Mouse (Mus musculus) midbrain, postnatal 0 days (tissue): ENCODE data around the gene Klhl8. TPM values are rescaled to one million over a fixed set of nuclear protein-coding genes. Genes with fewer than 3 reads are reported as not detected.

Experiments
- ATAC-seq: fragments of 200-750 bp; cut with Nextera tagmentation; 2 replicates; pipeline ENCODE4 v1.8.0; 2017; ENCODE audit warnings: moderate number of reproducible peaks, mild to moderate bottlenecking, moderate TSS enrichment, moderate library complexity; ENCODE audit not compliant: low FRiP score
- DNase-seq: peaks from one replicate; pipeline ENCODE4 v3.0.0-alpha.2; 2015; ENCODE audit warnings: low spot score
- H3K27ac ChIP-seq: fragments of 300-500 bp; sonication (generic); 2 replicates; pipeline ENCODE4 v1.5.1; 2014; ENCODE audit warnings: low read depth, mild to moderate bottlenecking, low read length, mixed read lengths
- H3K27me3 ChIP-seq: fragments of 300-500 bp; sonication (generic); 2 replicates; pipeline ENCODE4 v1.6.1; 2014; ENCODE audit warnings: low read length, control low read depth, mixed read lengths; ENCODE audit not compliant: insufficient read depth
- H3K36me3 ChIP-seq: fragments of 300-500 bp; sonication (generic); 2 replicates; pipeline ENCODE4 v1.6.1; 2014; ENCODE audit warnings: low read length, control low read depth, mixed read lengths; ENCODE audit not compliant: insufficient read depth
- H3K4me1 ChIP-seq: fragments of 300-500 bp; sonication (generic); 2 replicates; pipeline ENCODE4 v1.6.1; 2014; ENCODE audit warnings: mild to moderate bottlenecking, control low read depth, antibody characterized with exemption, low read length, mixed read lengths; ENCODE audit not compliant: insufficient read depth
- H3K4me2 ChIP-seq: fragments of 300-500 bp; sonication (generic); 2 replicates; pipeline ENCODE4 v1.6.1; 2014; ENCODE audit warnings: low read depth, mild to moderate bottlenecking, low read length, mixed read lengths; ENCODE audit not compliant: poor library complexity, severe bottlenecking
- H3K4me3 ChIP-seq: fragments of 300-500 bp; sonication (generic); 2 replicates; pipeline ENCODE4 v1.5.1; 2014; ENCODE audit warnings: low read depth, mild to moderate bottlenecking, low read length, moderate library complexity
- H3K9ac ChIP-seq: fragments of 300-500 bp; sonication (generic); replicated peaks from 2 replicates; pipeline ENCODE4 v1.6.1; 2014; ENCODE audit warnings: mild to moderate bottlenecking, low read length, moderate library complexity, mixed read lengths; ENCODE audit not compliant: poor library complexity, severe bottlenecking
- H3K9me3 ChIP-seq: fragments of 300-500 bp; sonication (generic); 2 replicates; pipeline ENCODE4 v1.6.1; 2016; ENCODE audit warnings: low read length, control low read depth
- CTCF ChIP-seq: IDR thresholded peaks from 2 replicates; pipeline ENCODE4 v1.5.1; 2016; ENCODE audit warnings: antibody characterized with exemption, mild to moderate bottlenecking
- WGBS: fragments of 180-500 bp; shearing (Covaris S2); extraction: QIAGEN DNeasy Blood & Tissue Kit; methylation state at CpG from one replicate; pipeline ENCODE4 v1.1.7; 2014; 5-methylcytosine and 5-hydroxymethylcytosine counted together
- polyA plus RNA-seq: library from polyadenylated mRNA; unstranded; fragments of >200 nt; fragmentation: Nextera tagmentation; extraction: Ambion mirVana; gene quantifications from 2 replicates; pipeline ENCODE4 v1.2.1, GENCODE M21; 2015
- total RNA-seq: library from RNA; depleted of rRNA; stranded (reverse); fragments of >200 nt; gene quantifications from 2 replicates; pipeline ENCODE4 v1.2.3, GENCODE M21; 2014

The Klhl8 gene
- total and polyA plus RNA-seq, 2 experiments from 2014 or later = 39.5 to 44.6 TPM

- no peak overlapping the region for H3K27ac ChIP-seq
- H3K4me2 ChIP-seq = no peak overlapping the region
- H3K36me3 ChIP-seq = no peaks in the 10 kb centered on the region
- ATAC-seq = no peak
- 73% methylated on average over 3 of the region's 3 CpGs for WGBS
- no peak overlapping the region for H3K9ac ChIP-seq
- no peak for DNase-seq
- H3K4me1 ChIP-seq = no peaks in the 10 kb centered on the region
- H3K4me3 ChIP-seq = no peak overlapping the region
- no peaks in the 10 kb centered on the region for H3K9me3 ChIP-seq
- H3K27me3 ChIP-seq = no peaks in the 10 kb centered on the region
- no peak for TF ChIP-seq CTCF
Observed at GRCm38 (mm10) chr5:103918233-103918632, 7.2 kb upstream of the Klhl8 start.

GRCm38 (mm10) chr5:103917357-103917895, 6.4 kb upstream of the Klhl8 start:
- Histone ChIP-seq H3K27me3 (no peaks in the 10 kb centered on the region), H3K4me3 (no peak overlapping the region), H3K4me1 (no peaks in the 10 kb centered on the region), H3K9me3 (no peaks in the 10 kb centered on the region), H3K9ac (no peak overlapping the region), H3K36me3 (no peaks in the 10 kb centered on the region), H3K27ac (no peak overlapping the region), H3K4me2 (no peak overlapping the region)
- peak; percentile 52 for TF ChIP-seq CTCF
- DNase-seq (peak; percentile 18), ATAC-seq (no peak)
- WGBS = 43% methylated on average over 8 of the region's 8 CpGs

GRCm38 (mm10) chr5:103916595-103917356, 5.7 kb upstream of the Klhl8 start:
- ATAC-seq = no peak

GRCm38 (mm10) chr5:103914335-103915226, 3.5 kb upstream of the Klhl8 start:
- DNase-seq (no peak), ATAC-seq (no peak)
- WGBS = 78% methylated on average over 11 of the region's 11 CpGs

More at GRCm38 (mm10) chr5:103916595-103917356, 5.7 kb upstream of the Klhl8 start:
- Histone ChIP-seq H3K27ac (no peak overlapping the region), H3K4me2 (no peak overlapping the region), H3K36me3 (no peaks in the 10 kb centered on the region), H3K4me3 (no peak overlapping the region), H3K4me1 (no peaks in the 10 kb centered on the region), H3K9ac (no peak overlapping the region), H3K9me3 (no peaks in the 10 kb centered on the region), H3K27me3 (no peaks in the 10 kb centered on the region)
- no peak for DNase-seq
- WGBS = 57% methylated on average over 12 of the region's 12 CpGs
- no peak for TF ChIP-seq CTCF

GRCm38 (mm10) chr5:103913150-103913549, 2.1 kb upstream of the Klhl8 start:
- H3K4me2 ChIP-seq = no peak overlapping the region
- ATAC-seq (no peak), DNase-seq (no peak)
- no peaks in the 10 kb centered on the region for H3K36me3 ChIP-seq
- TF ChIP-seq CTCF = no peak
- no peak overlapping the region for H3K27ac ChIP-seq
- H3K9me3 ChIP-seq = no peaks in the 10 kb centered on the region
- H3K4me3 ChIP-seq = no peak overlapping the region
- no peaks in the 10 kb centered on the region for H3K27me3 ChIP-seq
- 0 out of 2 replicates have a peak, but pooled peaks cover 5% of the 10 kb centered on the region for H3K4me1 ChIP-seq
- WGBS = 75% methylated on average over 4 of the region's 4 CpGs
- no peak overlapping the region for H3K9ac ChIP-seq

More at GRCm38 (mm10) chr5:103914335-103915226, 3.5 kb upstream of the Klhl8 start:
- no peaks in the 10 kb centered on the region for H3K27me3 ChIP-seq
- H3K4me1 ChIP-seq = no peaks in the 10 kb centered on the region
- H3K4me3 ChIP-seq = no peak overlapping the region
- no peak overlapping the region for H3K27ac ChIP-seq
- H3K4me2 ChIP-seq = no peak overlapping the region
- H3K9ac ChIP-seq = no peak overlapping the region
- no peaks in the 10 kb centered on the region for H3K36me3 ChIP-seq
- peak; percentile 54; the same call in 1 of the 2 replicates for TF ChIP-seq CTCF
- no peaks in the 10 kb centered on the region for H3K9me3 ChIP-seq
